Mouse (Mus musculus): ENCODE data around the gene Smim14.

- TF ChIP-seq POLR2A (IDR thresholded peaks at IDR 0.05; ENCODE audit: low read depth, low read length) = no peak
- TF ChIP-seq CTCF (IDR thresholded peaks at IDR 0.05; ENCODE audit: extremely low read depth, insufficient read length, insufficient replicate concordance, low read depth, low read length) = no peak
These were observed 116.2 kb downstream of the Smim14 start for GRCm38 (mm10) chr5:65420822-65421221.
